Mouse (Mus musculus): Measurements from ENCODE around the gene Hmgb1. TPM values are rescaled to one million over a fixed set of nuclear protein-coding genes. Genes with fewer than 3 reads are reported as not detected.

Gene Hmgb1
- polyA plus RNA-seq, 2 experiments, result 577 to 1,456 TPM

DNA sequence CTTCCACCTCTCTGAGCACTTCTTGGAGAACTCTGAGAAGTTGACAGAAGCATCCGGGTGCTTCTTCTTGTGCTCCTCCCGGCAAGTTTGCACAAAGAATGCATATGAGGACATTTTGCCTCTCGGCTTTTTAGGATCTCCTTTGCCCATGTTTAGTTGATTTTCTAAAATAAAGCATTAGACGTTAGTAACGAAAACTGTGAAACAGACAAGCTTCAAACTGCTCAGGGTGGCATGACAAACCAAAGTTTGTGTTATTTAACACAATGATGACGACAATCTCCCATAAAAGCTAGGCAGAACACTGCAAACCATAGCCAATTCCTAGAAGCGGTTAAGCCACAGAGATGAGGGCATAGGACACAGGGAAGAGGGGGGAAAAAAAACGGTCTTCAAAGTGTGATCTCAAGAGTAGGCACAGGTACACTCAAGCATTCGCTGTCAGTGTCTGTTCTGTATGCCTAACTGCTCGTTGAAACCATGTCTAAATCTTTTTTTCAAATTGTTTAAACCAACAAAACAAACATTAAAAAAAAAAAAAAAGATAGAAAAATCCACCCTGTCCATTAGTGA lies 133.6 kb downstream of the Hmgb1 start:
- DNase-seq (ENCODE audit: low spot score) (no peak), ATAC-seq (ENCODE audit: low FRiP score, low read depth) (no peak)
- peak overlapping the region; percentile 79 for H3K4me2 ChIP-seq (replicated peaks; ENCODE audit: low read depth, low read length, severe bottlenecking)
- no peak for TF ChIP-seq POLR2A (IDR thresholded peaks at IDR 0.05; ENCODE audit: borderline replicate concordance, extremely low read depth, insufficient read depth, insufficient read length)
- H3K9ac ChIP-seq (ENCODE audit: low read depth, low read length, severe bottlenecking), result peak overlapping the region; percentile 100
- WGBS, result 13% methylated on average over 10 of the region's 10 CpGs
- H3K4me1 ChIP-seq (ENCODE audit: control insufficient read depth, insufficient read depth, low read length), result no peaks in the 10 kb centered on the region
- H3K27me3 ChIP-seq (ENCODE audit: control insufficient read depth, insufficient read depth, low read length), result no peaks in the 10 kb centered on the region
- H3K9me3 ChIP-seq (ENCODE audit: control insufficient read depth, low read length), result no peaks in the 10 kb centered on the region
- H3K4me3 ChIP-seq (replicated peaks; ENCODE audit: low read length), result peak overlapping the region; percentile 94
- peak overlapping the region; percentile 100 for H3K27ac ChIP-seq (replicated peaks; ENCODE audit: low read depth, low read length)
- H3K36me3 ChIP-seq (ENCODE audit: control insufficient read depth, insufficient read depth, low read length), result peaks cover 31% of the 10 kb centered on the region

DNA sequence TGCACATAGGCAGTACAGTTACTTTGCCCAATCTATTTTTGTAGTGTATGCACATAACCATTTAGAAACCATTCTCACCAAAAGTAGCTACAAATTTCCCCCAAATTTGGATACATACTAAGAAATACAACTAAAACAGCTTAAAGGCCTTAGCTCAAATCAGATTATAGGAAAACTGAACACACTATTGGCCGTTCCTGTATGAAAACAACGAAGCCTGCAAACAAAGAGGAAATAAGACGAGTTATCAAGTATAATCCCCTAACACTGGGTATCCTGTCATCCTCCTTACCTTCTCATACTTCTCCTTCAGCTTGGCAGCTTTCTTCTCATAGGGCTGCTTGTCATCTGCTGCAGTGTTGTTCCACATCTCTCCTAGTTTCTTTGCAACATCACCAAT lies 134.9 kb downstream of the Hmgb1 start:
- Histone ChIP-seq H3K9me3 (ENCODE audit: control insufficient read depth, low read length) (no peaks in the 10 kb centered on the region), H3K27me3 (ENCODE audit: control insufficient read depth, insufficient read depth, low read length) (no peaks in the 10 kb centered on the region), H3K27ac (replicated peaks; ENCODE audit: low read depth, low read length) (no peak overlapping the region), H3K4me3 (replicated peaks; ENCODE audit: low read length) (peak overlapping the region; percentile 94), H3K36me3 (ENCODE audit: control insufficient read depth, insufficient read depth, low read length) (peaks cover 37% of the 10 kb centered on the region), H3K4me1 (ENCODE audit: control insufficient read depth, insufficient read depth, low read length) (no peaks in the 10 kb centered on the region), H3K9ac (ENCODE audit: low read depth, low read length, severe bottlenecking) (no peak overlapping the region), H3K4me2 (replicated peaks; ENCODE audit: low read depth, low read length, severe bottlenecking) (0 out of 2 replicates have a peak overlapping the region, but pooled peaks have one; percentile 2)
- no peak for ATAC-seq (ENCODE audit: low FRiP score, low read depth)
- no peak for TF ChIP-seq POLR2A (IDR thresholded peaks at IDR 0.05; ENCODE audit: borderline replicate concordance, extremely low read depth, insufficient read depth, insufficient read length)
- no peak for DNase-seq (ENCODE audit: low spot score)
- 74% methylated on average over 3 of the region's 3 CpGs for WGBS

DNA sequence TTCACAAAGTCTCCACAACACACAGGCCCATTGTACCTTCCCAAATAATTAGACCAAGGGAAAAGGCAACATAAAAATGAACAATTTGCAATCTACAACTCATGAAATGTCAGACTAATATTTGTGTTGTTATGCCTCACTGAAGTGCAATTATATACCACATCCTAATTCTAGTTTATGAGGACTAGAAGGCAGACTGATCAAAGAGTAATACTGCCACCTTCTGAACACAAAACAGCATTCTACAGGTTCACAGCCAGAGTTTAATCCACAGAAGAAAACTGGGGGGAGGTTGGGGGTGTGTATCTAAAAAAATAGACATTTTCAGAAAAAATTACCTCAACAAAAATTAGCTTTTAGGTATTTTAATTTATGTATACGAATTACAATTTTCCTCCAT lies 135.3 kb downstream of the Hmgb1 start:
- no peak overlapping the region for H3K4me2 ChIP-seq (replicated peaks; ENCODE audit: low read depth, low read length, severe bottlenecking)
- H3K27ac ChIP-seq (replicated peaks; ENCODE audit: low read depth, low read length), result no peak overlapping the region
- H3K4me3 ChIP-seq (replicated peaks; ENCODE audit: low read length), result no peak overlapping the region
- H3K36me3 ChIP-seq (ENCODE audit: control insufficient read depth, insufficient read depth, low read length), result peaks cover 37% of the 10 kb centered on the region
- no peak overlapping the region for H3K9ac ChIP-seq (ENCODE audit: low read depth, low read length, severe bottlenecking)
- TF ChIP-seq POLR2A (IDR thresholded peaks at IDR 0.05; ENCODE audit: borderline replicate concordance, extremely low read depth, insufficient read depth, insufficient read length), result no peak
- ATAC-seq (ENCODE audit: low FRiP score, low read depth) (no peak), DNase-seq (ENCODE audit: low spot score) (no peak)
- no peaks in the 10 kb centered on the region for H3K27me3 ChIP-seq (ENCODE audit: control insufficient read depth, insufficient read depth, low read length)
- 83% methylated on average over 1 of the region's 1 CpGs for WGBS
- no peaks in the 10 kb centered on the region for H3K4me1 ChIP-seq (ENCODE audit: control insufficient read depth, insufficient read depth, low read length)
- H3K9me3 ChIP-seq (ENCODE audit: control insufficient read depth, low read length), result no peaks in the 10 kb centered on the region

DNA sequence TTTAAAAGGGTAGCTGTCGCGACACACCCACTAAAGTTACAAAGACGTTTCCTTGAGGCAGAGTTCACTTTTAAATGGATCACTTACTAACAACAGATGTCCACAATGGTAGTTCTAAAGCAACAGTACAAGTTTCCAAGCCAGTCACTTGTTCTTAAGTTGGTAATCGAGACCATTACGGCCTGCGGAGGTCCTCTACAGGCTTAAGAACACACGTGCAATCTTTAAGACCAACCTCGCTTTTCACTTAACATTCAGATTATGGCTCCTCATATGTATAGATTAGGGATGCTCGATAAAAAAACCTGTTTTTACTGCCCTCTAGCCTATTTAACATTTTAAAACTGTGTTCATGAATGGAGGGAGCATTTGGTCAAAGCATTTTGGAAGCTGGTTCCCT lies 137.6 kb downstream of the Hmgb1 start:
- ATAC-seq (ENCODE audit: low FRiP score, low read depth) (no peak), DNase-seq (ENCODE audit: low spot score) (no peak)
- H3K9me3 ChIP-seq (ENCODE audit: control insufficient read depth, low read length), result no peaks in the 10 kb centered on the region
- H3K4me1 ChIP-seq (ENCODE audit: control insufficient read depth, insufficient read depth, low read length), result no peaks in the 10 kb centered on the region
- H3K4me3 ChIP-seq (replicated peaks; ENCODE audit: low read length), result no peak overlapping the region
- H3K27me3 ChIP-seq (ENCODE audit: control insufficient read depth, insufficient read depth, low read length), result no peaks in the 10 kb centered on the region
- no peak overlapping the region for H3K4me2 ChIP-seq (replicated peaks; ENCODE audit: low read depth, low read length, severe bottlenecking)
- H3K27ac ChIP-seq (replicated peaks; ENCODE audit: low read depth, low read length), result no peak overlapping the region
- peaks cover 37% of the 10 kb centered on the region for H3K36me3 ChIP-seq (ENCODE audit: control insufficient read depth, insufficient read depth, low read length)
- TF ChIP-seq POLR2A (IDR thresholded peaks at IDR 0.05; ENCODE audit: borderline replicate concordance, extremely low read depth, insufficient read depth, insufficient read length), result no peak
- WGBS, result 60% methylated on average over 9 of the region's 9 CpGs
- no peak overlapping the region for H3K9ac ChIP-seq (ENCODE audit: low read depth, low read length, severe bottlenecking)

GRCm38 (mm10) chr5:149045470-149046085 lies 138.7 kb downstream of the Hmgb1 start:
- WGBS, result 87% methylated on average over 9 of the region's 9 CpGs
- TF ChIP-seq POLR2A (IDR thresholded peaks at IDR 0.05; ENCODE audit: borderline replicate concordance, extremely low read depth, insufficient read depth, insufficient read length), result no peak
- no peak overlapping the region for H3K27ac ChIP-seq (replicated peaks; ENCODE audit: low read depth, low read length)

More at GRCm38 (mm10) chr5:149045470-149046085, 138.7 kb downstream of the Hmgb1 start:
- Histone ChIP-seq H3K36me3 (ENCODE audit: control insufficient read depth, insufficient read depth, low read length) (peaks cover 37% of the 10 kb centered on the region), H3K9ac (ENCODE audit: low read depth, low read length, severe bottlenecking) (no peak overlapping the region), H3K4me3 (replicated peaks; ENCODE audit: low read length) (no peak overlapping the region), H3K4me2 (replicated peaks; ENCODE audit: low read depth, low read length, severe bottlenecking) (no peak overlapping the region), H3K9me3 (ENCODE audit: control insufficient read depth, low read length) (0 out of 2 replicates have a peak, but pooled peaks cover 3% of the 10 kb centered on the region), H3K27me3 (ENCODE audit: control insufficient read depth, insufficient read depth, low read length) (no peaks in the 10 kb centered on the region), H3K4me1 (ENCODE audit: control insufficient read depth, insufficient read depth, low read length) (no peaks in the 10 kb centered on the region)
- ATAC-seq (ENCODE audit: low FRiP score, low read depth), result no peak
- DNase-seq (ENCODE audit: low spot score), result no peak

All from limb, embryonic 14.5 days (tissue).